Mouse (Mus musculus): ENCODE results near the gene Shld2. TPM values are rescaled to one million over a fixed set of nuclear protein-coding genes. Genes with fewer than 3 reads are reported as not detected.
A peak's percentile ranks its signal among the peaks of the same experiment; 100 is the strongest.
"Not testable (repeated sequence)": the region's sequence is repeated elsewhere in the genome, so short reads cannot be mapped to it uniquely, and the experiment has no call there.

Shld2 gene
- total RNA-seq, 2 experiments from 2014 or later, result 14.1 to 15.5 TPM

DNA sequence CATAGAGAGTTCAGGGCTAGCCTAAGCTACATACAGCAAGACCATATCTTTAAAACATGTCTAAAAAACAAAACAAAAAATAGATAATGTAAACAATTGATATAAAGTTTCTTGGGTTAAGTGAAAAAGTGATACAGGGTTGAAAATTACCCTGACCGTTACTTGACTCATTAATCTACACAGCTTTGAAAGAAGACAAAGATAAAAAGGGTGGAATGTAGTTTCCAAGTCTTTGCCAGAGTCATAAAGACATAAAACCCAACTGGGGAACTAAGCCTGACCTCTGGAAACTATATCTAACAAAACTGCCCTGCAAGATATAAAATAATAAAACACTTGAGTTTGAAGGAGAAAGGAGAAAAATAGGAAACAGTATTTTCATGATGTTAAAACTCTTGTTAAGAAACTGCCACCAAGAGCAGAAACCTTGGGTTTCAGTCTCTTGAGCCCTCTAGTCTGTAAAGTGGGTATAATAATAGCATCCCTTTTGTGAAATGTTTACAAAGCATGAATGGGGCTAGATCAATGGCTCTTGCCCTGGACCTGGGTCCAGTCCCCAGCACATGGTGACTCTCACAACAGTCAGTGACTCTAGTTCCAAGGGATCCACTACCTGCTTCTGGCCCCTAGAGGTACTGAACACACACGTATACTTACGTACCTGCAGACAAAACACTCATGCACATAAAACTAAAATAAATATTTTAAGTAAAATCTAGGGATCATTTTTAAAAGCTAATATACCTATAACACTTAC, 20.9 kb downstream of the Shld2 start:
- DNase-seq (ENCODE audit: extremely low spot score in 1 of 2, low spot score in 1 of 2), result no peak

DNA sequence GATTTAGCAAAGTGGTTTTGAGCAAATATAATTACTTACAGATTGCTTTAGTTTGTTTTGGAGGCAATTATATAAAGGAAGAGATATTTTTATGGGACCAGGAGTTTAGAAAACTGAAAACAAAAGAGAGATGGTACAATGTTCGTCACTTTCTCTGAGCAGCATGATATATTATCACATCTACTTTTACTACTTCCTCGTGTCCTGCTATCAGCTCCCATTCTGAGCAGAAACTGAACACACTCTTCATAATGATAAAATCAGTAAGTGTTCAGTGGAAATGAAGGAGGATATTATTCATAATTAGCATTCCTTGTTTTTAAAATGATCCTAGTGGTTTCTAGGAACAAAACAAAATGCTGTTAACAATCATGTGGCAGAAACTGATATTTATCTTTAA, 21.9 kb downstream of the Shld2 start:
- no peak for DNase-seq (ENCODE audit: extremely low spot score in 1 of 2, low spot score in 1 of 2)

DNA sequence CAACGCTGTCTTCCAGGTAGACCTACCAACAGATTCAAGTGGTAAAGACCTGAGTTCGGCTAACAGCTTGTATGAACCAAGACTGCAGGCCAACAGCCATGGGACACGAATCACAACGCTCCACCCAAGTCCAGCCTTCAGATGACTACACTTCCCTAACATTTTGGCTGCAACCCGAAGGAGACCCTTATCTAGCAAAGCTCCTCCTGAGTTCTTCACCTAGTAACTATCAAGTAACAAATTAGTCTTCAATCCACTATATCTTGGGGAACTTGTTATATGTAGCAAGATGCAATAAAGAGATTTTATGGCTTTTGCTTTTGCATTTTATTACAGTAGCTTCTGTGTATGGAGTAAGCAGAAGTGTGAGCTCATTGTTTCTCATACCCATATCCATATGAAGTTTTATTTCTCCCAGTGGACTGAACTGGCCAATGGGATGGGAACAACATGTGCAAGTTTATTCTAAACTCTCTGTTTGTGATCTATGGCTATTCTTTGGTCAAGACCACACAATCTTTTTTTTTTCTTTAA, 28.5 kb downstream of the Shld2 start:
- DNase-seq (ENCODE audit: extremely low spot score in 1 of 2, low spot score in 1 of 2), result no peak

DNA sequence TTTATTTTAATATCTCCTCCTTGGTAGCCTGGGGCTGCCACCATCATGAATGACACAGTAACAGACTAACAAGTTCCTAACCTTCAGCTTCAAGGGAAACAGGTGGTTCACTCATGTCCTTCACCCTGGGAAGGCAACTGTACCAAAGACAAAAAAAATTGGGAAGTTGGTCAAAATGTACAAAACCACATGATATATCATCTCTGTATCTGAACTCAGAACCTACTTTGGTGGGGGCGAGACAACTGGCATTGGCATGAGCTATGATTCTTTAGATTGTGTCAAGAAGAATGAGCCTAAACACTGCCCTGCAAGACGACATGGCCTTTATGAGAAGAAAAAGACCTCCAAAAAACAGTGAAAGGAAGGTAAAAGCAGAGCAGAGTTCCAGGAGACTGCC, 29.5 kb downstream of the Shld2 start:
- DNase-seq (ENCODE audit: extremely low spot score in 1 of 2, low spot score in 1 of 2), result no peak

DNA sequence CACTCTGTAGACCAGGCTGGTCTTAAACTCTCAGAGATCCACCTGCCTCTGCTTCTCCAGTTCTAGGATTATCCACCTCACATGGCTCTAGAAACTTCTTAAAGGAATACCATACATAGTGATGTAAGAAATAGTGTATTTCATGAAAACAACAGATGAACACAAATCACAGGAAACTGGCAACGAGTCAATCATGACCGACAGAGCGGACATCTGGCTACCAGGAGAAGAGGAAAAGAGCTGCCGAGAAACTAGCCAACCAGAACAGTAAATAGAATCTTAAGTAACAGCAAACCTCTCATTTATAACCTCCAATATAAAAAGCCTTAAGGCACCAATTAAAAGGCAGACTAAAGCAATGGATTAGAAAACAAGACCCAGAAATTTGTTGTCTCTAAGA, 30.6 kb downstream of the Shld2 start:
- no peak for DNase-seq (ENCODE audit: extremely low spot score in 1 of 2, low spot score in 1 of 2)

DNA sequence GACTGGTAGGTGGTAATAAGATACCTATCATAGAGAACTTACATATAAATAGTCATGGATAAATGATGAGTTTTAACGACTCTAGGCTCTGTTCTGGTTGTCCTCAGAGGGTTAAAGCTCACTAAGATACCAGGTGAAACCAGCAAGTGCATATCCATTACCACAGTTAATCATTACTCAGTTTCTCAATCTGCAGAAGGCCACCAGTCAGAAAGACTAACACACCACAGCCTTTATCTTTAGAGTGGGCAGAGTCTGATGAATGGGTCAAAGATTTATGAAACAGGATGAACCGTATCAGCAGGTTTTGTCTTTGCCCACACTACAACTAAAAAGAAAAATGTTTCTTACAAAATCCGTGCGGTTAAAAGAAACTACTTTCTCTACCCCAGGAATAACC, 35.1 kb downstream of the Shld2 start:
- DNase-seq (ENCODE audit: extremely low spot score in 1 of 2, low spot score in 1 of 2), result no peak

DNA sequence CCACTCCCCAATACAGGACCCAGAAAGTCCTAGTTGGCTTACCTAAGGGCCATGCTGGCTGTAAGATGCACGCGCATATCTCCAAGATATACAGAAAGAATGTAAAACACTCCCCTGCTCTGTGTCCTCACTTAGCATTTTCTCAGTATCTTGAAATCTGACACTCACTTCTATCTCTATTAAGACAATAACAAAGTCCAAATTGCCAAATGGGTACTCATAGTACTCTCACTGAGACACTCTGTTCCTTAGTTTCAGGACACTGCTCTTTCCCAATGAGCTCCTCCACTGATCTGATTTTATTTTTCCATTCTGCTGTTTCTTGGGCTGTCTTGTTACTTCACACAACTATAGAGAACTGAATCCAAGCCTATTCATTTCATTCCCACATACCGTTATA, 36.2 kb downstream of the Shld2 start:
- DNase-seq (ENCODE audit: extremely low spot score in 1 of 2, low spot score in 1 of 2), result no peak

DNA sequence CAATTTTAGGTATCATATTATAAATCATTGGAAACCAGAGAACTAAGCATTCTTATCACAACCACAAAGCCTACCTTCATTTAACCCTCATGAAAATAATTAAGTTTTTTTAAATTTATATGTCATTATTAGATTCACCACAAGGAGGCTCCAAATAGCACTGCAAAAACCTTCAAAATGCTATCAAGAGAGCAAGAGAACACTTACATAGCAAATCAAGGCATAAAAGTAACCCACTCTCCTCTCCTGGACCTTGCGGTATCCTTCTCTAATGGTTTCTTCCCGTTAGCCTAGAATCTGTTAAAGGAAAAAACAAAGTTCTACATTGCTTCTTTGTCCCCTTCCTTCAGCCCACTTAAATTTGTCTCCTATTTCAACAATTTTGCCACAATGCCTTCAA, 37.0 kb downstream of the Shld2 start:
- no peak for DNase-seq (ENCODE audit: extremely low spot score in 1 of 2, low spot score in 1 of 2)

DNA sequence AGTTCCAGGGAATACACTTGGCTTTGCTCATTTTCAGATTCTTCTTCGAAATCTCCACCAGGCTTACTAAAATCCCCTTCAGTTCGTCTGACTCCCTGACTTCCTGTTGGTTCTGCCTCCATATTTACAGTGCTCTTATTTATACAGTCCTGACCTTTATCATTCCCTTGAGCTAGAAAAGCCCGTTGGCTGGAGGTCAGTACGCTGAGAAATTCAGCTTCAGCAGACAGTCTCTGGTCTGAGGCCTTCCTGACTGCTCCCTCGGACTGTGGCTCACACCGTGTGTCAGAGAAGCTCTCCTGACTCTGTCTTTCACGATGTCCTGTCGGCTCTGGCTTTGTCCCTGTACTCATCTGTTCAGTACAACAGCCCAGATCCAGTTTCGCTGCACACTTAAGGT, 42.2 kb downstream of the Shld2 start:
- DNase-seq (ENCODE audit: extremely low spot score in 1 of 2, low spot score in 1 of 2), result no peak

DNA sequence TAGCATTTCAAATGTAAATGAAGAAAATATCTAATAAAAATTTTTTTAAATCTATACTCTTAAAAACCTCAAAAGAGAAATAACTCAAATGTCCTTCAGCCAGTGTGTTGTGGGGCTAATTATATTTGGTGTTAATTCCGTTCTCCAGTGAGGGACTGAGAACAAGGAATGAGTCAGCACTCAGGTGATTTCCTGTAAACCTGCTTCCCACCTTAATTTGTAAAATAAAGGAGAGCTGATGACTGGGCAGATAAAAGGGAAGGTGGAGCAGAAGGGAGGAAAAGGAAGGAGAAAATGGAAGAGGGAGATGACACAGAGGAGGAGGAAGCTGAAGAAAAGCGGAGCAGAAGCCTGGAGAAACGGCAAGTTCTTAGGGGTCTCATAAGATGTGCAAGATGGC, 51.8 kb downstream of the Shld2 start:
- not testable (repeated sequence) for DNase-seq (ENCODE audit: extremely low spot score in 1 of 2, low spot score in 1 of 2)

DNA sequence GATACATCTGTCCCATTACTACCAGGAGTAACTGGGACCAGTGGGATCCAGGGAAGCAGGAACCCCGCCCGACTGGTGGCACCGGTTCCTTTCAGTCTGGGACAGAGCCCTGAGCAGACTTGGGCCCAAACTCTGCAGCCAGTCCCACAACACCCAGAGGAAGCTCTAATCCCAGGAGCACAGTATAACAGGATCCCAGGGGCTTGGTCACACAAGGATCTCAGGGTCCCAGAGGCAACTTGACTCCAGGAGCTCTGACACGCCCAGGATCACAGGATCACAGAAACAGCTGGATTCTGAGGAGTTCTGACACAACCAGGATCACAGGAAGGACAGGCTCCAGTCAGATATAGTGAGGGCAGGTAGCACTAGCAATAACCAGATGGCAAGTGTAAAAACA, 57.0 kb downstream of the Shld2 start:
- DNase-seq (ENCODE audit: extremely low spot score in 1 of 2, low spot score in 1 of 2), result no peak

DNA sequence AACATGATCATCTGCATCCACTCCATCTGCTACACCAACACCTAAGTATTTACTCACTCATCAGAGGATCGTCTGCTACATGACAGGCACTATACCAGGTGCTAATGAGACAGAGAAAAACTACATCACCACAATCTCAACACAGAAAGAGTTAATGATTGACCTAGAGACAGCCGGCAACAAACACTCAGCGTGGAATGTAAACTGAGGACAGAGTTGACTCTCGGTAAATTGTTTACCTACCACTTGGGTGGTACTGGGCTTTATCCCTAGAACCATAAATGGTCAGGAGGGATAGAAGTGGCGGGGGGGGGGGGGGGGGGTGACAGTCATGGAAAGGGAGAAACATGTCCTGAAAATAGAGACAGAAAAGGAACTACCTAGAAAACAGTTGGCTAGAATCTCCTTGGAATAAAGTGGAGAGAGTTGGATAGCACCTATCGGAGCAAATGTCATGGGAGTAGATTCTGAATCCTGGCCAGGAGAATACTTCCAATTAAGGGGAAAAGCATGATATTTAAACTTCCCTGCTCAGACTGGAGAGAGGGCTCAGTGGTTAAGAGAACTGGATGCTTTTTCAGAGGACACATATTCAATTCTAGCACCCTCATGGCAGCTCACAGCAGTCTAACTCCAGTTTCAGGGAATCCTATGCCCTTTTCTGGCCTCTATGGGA, 57.7 kb downstream of the Shld2 start:
- DNase-seq (ENCODE audit: extremely low spot score in 1 of 2, low spot score in 1 of 2), result no peak

DNA sequence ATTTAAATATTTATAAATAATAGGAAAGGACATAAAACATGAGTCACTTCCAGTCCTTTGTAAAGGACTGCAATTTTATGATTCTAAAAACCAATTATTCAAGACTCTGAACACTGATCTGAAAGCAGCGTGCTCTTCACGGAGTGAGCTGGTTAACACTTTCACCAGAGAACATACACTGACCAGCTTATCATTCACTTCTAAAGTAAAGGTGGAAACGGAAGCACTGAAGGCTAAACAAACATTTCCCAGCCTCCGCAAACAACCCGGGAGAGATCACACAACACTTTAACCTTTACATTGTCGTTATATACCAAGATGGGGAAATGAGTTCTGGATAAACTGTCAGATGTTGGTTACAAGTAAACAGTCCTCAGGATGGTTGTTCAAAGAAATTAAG, 69.6 kb downstream of the Shld2 start:
- DNase-seq (ENCODE audit: extremely low spot score in 1 of 2, low spot score in 1 of 2), result no peak

DNA sequence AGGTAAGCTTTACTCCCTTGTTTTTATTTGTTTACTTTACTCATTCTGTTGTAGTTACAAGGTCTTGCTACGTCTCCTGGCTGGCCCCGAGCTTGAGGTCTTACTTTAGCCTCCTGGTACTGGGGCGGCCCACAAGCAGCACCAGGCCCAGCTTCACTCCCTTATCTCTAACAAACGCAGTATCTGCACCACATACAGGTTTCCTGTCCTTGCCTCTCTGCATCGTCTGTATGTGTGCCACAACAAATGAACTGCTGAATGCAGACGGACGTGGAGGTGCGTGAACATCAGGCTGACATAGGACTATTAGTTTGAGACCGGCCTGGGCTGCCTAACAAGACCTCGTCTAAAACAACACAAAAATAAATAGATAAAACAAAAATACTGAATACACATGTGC, 70.0 kb downstream of the Shld2 start:
- no peak for DNase-seq (ENCODE audit: extremely low spot score in 1 of 2, low spot score in 1 of 2)

DNA sequence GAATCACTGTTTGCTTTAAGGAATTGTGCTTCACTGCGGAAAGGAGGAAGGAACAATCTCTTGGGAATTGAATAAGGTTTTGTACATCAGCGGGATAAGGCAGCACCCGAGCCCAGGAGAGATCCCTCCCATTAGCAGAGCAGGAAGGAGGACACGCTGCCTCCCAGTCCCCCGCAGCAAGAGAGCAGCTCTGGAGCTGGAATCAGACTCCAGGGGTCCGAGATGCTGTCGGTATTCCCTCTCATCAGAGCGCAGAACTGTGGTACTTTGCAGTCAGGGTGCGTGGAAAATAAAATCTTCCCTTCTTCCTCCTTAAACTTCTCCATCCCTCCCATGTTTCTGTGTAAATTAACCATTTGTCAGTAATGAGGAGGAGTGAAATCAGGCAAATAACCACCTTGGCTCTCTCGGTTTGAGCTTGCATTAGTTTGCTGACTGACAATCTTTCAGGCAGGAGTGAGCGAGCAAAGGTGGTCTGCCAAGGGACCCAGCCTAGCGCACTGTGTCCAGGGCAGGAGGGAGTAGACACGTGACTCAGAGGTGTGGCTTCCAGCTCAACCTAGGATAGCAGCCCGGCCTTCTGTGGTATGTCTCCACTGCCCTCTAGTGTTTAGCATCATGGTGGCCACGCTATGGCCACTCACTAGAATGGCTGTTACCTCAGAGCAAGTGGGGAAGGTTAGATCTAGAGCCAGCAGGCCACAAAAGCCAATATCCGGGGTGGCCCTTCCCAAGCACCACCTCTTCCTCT, 75.5 kb downstream of the Shld2 start:
- peak in 1 of 2 experiments; percentile 16 for DNase-seq (ENCODE audit: extremely low spot score in 1 of 2, low spot score in 1 of 2)

DNA sequence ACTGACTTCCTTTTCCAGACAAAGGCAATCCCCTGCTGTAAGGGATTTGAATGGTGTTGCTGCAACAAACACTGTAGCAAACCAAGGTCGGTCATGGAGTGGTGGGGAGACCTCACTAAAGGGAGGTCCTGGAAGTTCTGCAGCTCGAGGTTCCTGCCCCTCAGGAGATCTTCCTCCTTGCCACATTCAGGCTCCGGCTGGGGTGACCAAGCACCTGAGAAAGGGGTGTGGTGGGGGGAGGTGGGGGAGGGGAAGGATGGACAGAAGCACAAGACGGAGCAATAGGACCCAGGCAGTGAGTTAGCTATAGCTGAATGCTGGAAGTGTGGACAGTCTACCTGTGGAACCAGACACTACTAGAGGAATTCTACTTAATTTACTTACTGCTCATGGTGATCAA, 76.4 kb downstream of the Shld2 start:
- DNase-seq (ENCODE audit: extremely low spot score in 1 of 2, low spot score in 1 of 2), result no peak

DNA sequence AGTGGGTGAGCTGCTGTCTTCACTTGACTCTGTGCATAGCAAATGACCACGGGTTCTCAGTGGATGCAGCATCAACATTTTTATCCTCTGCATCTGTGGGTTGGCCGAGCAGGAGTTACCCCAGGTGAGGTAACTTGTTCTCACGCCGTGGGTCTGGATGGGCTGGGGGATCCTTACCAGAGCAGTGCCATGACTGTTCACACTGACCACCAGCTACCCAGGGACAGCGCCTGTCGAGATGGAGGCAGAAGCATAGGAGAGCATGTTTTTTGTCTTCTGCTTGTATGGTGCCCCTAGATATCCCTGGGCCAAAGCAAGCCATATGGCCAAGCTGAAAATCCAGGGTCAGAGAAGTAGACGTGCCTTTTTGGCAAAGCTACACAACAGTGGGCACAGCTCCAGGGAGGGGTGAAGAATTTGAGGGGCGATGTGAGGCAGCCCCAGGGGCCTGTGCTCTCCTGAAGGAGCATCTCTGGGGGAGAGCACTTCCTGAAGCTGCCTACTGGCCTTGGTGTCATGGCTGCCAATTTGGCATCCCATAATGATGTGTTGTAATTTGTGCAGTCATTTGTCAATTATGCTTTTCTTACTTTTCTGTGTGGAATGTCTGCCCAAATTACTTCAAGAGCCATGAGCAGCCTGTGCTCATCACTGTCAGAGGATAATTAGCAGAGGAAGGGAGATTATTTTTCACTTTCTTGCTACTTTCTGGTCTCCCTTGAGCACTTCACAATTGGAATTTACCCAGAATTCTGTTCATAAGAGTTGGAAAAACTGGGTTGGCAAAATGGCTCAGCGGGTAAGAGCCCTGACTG, 77.2 kb downstream of the Shld2 start:
- DNase-seq (ENCODE audit: extremely low spot score in 1 of 2, low spot score in 1 of 2), result no peak

DNA sequence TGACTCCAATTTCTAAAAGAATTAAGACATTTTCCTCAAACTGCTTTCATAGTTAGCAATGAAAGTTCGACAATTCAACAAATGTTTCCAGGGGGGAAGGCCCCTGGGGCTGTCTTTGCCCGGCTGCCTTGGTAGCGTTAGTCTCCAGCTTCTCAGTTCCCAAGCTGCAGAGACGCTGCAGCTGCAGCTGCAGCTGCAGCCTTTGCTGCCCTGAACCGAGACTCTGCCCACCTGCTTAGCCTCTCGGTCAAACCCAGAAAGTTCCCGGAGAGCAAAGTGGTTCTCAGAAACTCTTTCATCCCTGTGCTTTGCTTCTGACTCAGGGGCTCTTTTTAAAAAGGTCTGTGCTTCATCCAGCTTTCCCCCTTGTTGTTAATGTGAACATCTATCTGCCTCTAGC, 78.0 kb downstream of the Shld2 start:
- no peak for DNase-seq (ENCODE audit: extremely low spot score in 1 of 2, low spot score in 1 of 2)

DNA sequence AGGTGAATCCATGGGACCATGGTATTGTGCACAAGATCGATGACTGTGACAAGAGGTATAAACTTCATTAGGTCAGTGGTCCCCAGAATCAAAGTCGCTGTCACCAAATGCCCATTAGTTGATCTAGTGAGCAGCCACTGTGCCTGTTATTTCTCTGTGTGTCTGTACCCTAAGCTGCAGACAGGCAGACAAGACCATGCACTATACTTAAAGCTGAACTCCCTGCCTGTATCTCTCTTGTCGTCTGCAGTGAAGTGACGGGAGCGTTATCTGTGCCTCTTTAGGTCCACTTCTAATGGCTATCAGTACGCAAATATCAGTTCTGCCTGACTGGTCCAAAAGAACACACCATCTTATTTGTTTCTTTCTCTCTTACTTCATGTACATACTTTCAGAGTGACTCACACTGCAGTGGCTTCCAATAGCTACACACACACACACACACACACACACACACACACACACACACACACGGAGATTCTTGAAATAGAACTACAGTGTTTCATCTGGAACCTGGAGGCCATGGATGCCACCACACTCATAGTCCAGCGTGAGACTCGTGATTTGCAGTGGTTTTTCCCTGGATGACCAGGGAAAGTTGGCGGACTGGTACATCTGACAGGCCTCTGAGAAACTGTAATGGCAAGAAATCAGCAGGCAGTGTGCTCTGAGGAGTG, 81.3 kb downstream of the Shld2 start:
- no peak for DNase-seq (ENCODE audit: extremely low spot score in 1 of 2, low spot score in 1 of 2)

DNA sequence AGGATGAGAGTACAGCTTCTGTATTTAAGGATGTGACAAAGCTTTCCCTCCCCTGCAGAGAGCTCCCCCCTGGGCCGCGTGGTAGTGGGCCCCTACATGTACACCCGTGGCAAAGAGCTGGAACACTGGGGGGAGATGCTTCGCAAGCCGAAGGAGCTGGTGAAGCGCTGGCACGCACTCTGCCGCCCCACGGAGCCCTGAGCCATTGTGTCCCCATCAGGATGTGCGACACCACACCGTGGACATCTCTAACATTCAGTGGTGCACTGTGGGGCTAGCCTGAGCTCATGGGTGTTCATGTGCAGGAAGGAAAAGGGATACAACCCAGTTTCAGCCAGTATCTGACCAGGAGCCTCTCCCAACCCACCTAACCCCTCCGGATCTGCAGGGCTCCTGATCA, 82.3 kb downstream of the Shld2 start:
- DNase-seq (ENCODE audit: extremely low spot score in 1 of 2, low spot score in 1 of 2), result no peak

Data from layer of hippocampus, postnatal 25 days (tissue).